Mouse (Mus musculus): ENCODE measurements around the gene AI661453. TPM values are rescaled to one million over a fixed set of nuclear protein-coding genes. Genes with fewer than 3 reads are reported as not detected.

Gene AI661453
- total RNA-seq, 1 experiment: 2.2 TPM

- 0 out of 2 replicates have a peak, but pooled peaks cover under 1% of the 10 kb centered on the region for H3K36me3 ChIP-seq (ENCODE audit: control insufficient read depth, insufficient read depth, low read length, poor library complexity, severe bottlenecking)
- in situ Hi-C loops (cut with MboI; ENCODE audit: low sequenced_read_pairs in 2 of 2, unreplicated experiment in 2 of 2): no loop called here
- no peak for DNase-seq (ENCODE audit: low read depth, low spot score)
- no peak overlapping the region for H3K4me3 ChIP-seq (ENCODE audit: insufficient read depth in 1 of 2, low read depth in 1 of 2, low read length in 2 of 2, poor library complexity in 1 of 2, severe bottlenecking in 1 of 2)
- H3K4me1 ChIP-seq (ENCODE audit: control insufficient read depth in 2 of 2, insufficient read depth in 2 of 2, low read length in 2 of 2, poor library complexity in 1 of 2): peaks cover 0 to 20% of the 10 kb centered on the region in 2 experiments; a peak in 2 of 4 replicates
- H3K9ac ChIP-seq (ENCODE audit: insufficient read depth, low read depth, low read length, poor library complexity, severe bottlenecking): no peak overlapping the region
- no peak overlapping the region for H3K27ac ChIP-seq (ENCODE audit: insufficient read depth, low read depth, low read length, poor library complexity, severe bottlenecking)
- TF ChIP-seq MAFK (IDR thresholded peaks at IDR 0.05; ENCODE audit: insufficient read depth, low read depth, low read length): no peak
- no peak for TF ChIP-seq ZC3H11A (IDR thresholded peaks at IDR 0.05; ENCODE audit: borderline replicate concordance, low read depth, low read length)
- TF ChIP-seq HCFC1 (IDR thresholded peaks at IDR 0.05; ENCODE audit: borderline replicate concordance, insufficient read depth, low read length): no peak
- no peak for TF ChIP-seq CHD2 (IDR thresholded peaks at IDR 0.05; ENCODE audit: low read depth, low read length)
- TF ChIP-seq ZNF384 (IDR thresholded peaks at IDR 0.05; ENCODE audit: low read depth, low read length): no peak
- no peaks in the 10 kb centered on the region for H3K9me3 ChIP-seq (ENCODE audit: control insufficient read depth, insufficient read depth, low read depth, low read length)
Observed at GRCm38 (mm10) chr17:47461688-47462087, 25.3 kb downstream of the AI661453 start.

- Histone ChIP-seq H3K9ac (ENCODE audit: insufficient read depth, low read depth, low read length, poor library complexity, severe bottlenecking) (no peak overlapping the region), H3K4me3 (ENCODE audit: insufficient read depth in 1 of 2, low read depth in 1 of 2, low read length in 2 of 2, poor library complexity in 1 of 2, severe bottlenecking in 1 of 2) (no peak overlapping the region), H3K4me1 (ENCODE audit: control insufficient read depth in 2 of 2, insufficient read depth in 2 of 2, low read length in 2 of 2, poor library complexity in 1 of 2) (peaks cover 0 to 20% of the 10 kb centered on the region in 2 experiments; a peak in 2 of 4 replicates), H3K27ac (ENCODE audit: insufficient read depth, low read depth, low read length, poor library complexity, severe bottlenecking) (no peak overlapping the region), H3K36me3 (ENCODE audit: control insufficient read depth, insufficient read depth, low read length, poor library complexity, severe bottlenecking) (peaks cover 2% of the 10 kb centered on the region; the same call in 1 of the 2 replicates), H3K9me3 (ENCODE audit: control insufficient read depth, insufficient read depth, low read depth, low read length) (no peaks in the 10 kb centered on the region)
- in situ Hi-C loops (cut with MboI; ENCODE audit: low sequenced_read_pairs in 2 of 2, unreplicated experiment in 2 of 2): no loop called here
- no peak for TF ChIP-seq HCFC1 (IDR thresholded peaks at IDR 0.05; ENCODE audit: borderline replicate concordance, insufficient read depth, low read length)
- TF ChIP-seq CHD2 (IDR thresholded peaks at IDR 0.05; ENCODE audit: low read depth, low read length): no peak
- TF ChIP-seq ZNF384 (IDR thresholded peaks at IDR 0.05; ENCODE audit: low read depth, low read length): no peak
- no peak for TF ChIP-seq MAFK (IDR thresholded peaks at IDR 0.05; ENCODE audit: insufficient read depth, low read depth, low read length)
- no peak for TF ChIP-seq ZC3H11A (IDR thresholded peaks at IDR 0.05; ENCODE audit: borderline replicate concordance, low read depth, low read length)
- no peak for DNase-seq (ENCODE audit: low read depth, low spot score)
Observed at GRCm38 (mm10) chr17:47462209-47462608, 25.8 kb downstream of the AI661453 start.

DNA sequence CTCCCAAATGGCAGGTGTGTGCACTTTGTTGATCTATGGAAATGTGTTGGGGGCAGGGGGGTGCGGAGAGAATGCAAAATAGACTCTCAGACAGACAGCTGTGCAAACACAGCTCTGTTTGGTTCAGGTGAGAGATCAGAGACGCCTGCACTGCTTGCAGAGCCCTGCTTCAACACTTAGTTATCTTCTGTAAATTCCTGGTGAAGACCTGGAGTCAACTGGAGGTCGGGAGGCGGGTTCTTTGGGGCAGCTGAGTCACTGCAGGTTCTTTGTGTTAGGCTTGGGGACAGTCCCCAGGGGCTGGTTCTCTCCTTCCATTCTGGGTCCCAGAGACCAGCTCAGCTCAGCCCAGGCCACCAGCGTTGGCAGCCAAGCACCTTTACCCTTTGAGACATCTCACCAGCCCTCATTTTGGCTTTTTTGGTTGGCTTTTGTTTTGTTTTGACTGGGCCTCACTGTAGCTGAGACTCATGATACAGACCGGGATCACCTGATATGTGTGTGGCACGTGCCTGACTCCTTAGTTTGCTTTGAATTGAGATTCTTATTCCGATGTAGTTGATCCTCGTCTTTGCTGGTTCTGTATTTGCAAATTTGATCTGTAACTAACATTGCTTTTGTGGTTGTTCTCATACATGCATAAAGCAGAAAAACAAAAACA, 26.4 kb downstream of the AI661453 start:
- H3K9me3 ChIP-seq (ENCODE audit: control insufficient read depth, insufficient read depth, low read depth, low read length): no peaks in the 10 kb centered on the region

DNA sequence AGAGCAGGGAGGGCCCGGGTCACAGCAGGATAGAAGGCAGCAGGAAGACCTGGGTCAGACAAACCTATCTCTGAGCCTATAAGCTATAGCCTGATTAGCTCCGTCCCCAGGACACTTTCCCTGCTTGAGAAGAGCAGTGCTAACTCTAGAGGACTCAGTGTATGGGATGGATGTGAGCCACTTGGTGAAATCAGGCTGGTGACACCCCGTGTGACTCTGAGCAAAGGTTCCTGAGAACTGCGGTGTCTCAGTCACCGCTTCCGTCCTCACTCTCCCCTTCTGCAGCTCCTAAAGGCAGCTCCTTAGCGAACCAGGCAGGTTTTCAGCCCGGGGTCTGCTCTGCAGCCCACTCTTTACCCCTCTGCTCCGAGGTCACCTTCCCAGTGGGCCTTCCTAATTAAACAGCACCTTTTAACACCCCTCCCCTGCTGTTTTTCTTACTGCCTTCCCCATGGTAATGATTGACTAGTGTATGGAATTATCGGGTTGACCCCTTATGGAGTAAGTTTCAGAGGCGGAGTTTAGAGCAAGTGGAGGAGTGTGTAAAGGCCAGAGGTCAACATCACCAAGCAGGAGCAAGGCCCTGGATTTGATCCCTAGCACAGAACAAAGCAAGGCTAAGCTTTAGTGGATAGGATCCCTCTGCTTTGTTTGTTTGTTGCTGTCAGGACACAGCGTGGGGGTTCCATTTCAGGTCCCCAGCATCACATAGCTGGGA, 28.0 kb downstream of the AI661453 start:
- Histone ChIP-seq H3K27ac (ENCODE audit: insufficient read depth, low read depth, low read length, poor library complexity, severe bottlenecking) (no peak overlapping the region), H3K4me3 (ENCODE audit: insufficient read depth in 1 of 2, low read depth in 1 of 2, low read length in 2 of 2, poor library complexity in 1 of 2, severe bottlenecking in 1 of 2) (no peak overlapping the region), H3K9ac (ENCODE audit: insufficient read depth, low read depth, low read length, poor library complexity, severe bottlenecking) (no peak overlapping the region), H3K4me1 (ENCODE audit: control insufficient read depth in 2 of 2, insufficient read depth in 2 of 2, low read length in 2 of 2, poor library complexity in 1 of 2) (peaks cover 0 to 35% of the 10 kb centered on the region in 2 experiments; a peak in 3 of 4 replicates), H3K9me3 (ENCODE audit: control insufficient read depth, insufficient read depth, low read depth, low read length) (no peaks in the 10 kb centered on the region), H3K36me3 (ENCODE audit: control insufficient read depth, insufficient read depth, low read length, poor library complexity, severe bottlenecking) (peaks cover 2% of the 10 kb centered on the region; the same call in 1 of the 2 replicates)
- DNase-seq (ENCODE audit: low read depth, low spot score): no peak
- in situ Hi-C loops (cut with MboI; ENCODE audit: low sequenced_read_pairs in 2 of 2, unreplicated experiment in 2 of 2): no loop called here
- no peak for TF ChIP-seq HCFC1 (IDR thresholded peaks at IDR 0.05; ENCODE audit: borderline replicate concordance, insufficient read depth, low read length)
- no peak for TF ChIP-seq CHD2 (IDR thresholded peaks at IDR 0.05; ENCODE audit: low read depth, low read length)
- no peak for TF ChIP-seq ZNF384 (IDR thresholded peaks at IDR 0.05; ENCODE audit: low read depth, low read length)
- TF ChIP-seq MAFK (IDR thresholded peaks at IDR 0.05; ENCODE audit: insufficient read depth, low read depth, low read length): no peak
- no peak for TF ChIP-seq ZC3H11A (IDR thresholded peaks at IDR 0.05; ENCODE audit: borderline replicate concordance, low read depth, low read length)

More for the DNA sequence above, 26.4 kb downstream of the AI661453 start:
- H3K4me3 ChIP-seq (ENCODE audit: insufficient read depth in 1 of 2, low read depth in 1 of 2, low read length in 2 of 2, poor library complexity in 1 of 2, severe bottlenecking in 1 of 2): no peak overlapping the region
- H3K36me3 ChIP-seq (ENCODE audit: control insufficient read depth, insufficient read depth, low read length, poor library complexity, severe bottlenecking): peaks cover 2% of the 10 kb centered on the region; the same call in 1 of the 2 replicates
- DNase-seq (ENCODE audit: low read depth, low spot score): no peak
- TF ChIP-seq ZNF384 (IDR thresholded peaks at IDR 0.05; ENCODE audit: low read depth, low read length): no peak
- TF ChIP-seq ZC3H11A (IDR thresholded peaks at IDR 0.05; ENCODE audit: borderline replicate concordance, low read depth, low read length): no peak
- peak; percentile 23; the same call in 1 of the 2 replicates for TF ChIP-seq MAFK (IDR thresholded peaks at IDR 0.05; ENCODE audit: insufficient read depth, low read depth, low read length)
- no peak for TF ChIP-seq CHD2 (IDR thresholded peaks at IDR 0.05; ENCODE audit: low read depth, low read length)
- TF ChIP-seq HCFC1 (IDR thresholded peaks at IDR 0.05; ENCODE audit: borderline replicate concordance, insufficient read depth, low read length): no peak
- no peak overlapping the region for H3K27ac ChIP-seq (ENCODE audit: insufficient read depth, low read depth, low read length, poor library complexity, severe bottlenecking)
- peaks cover 0 to 24% of the 10 kb centered on the region in 2 experiments; a peak in 2 of 4 replicates for H3K4me1 ChIP-seq (ENCODE audit: control insufficient read depth in 2 of 2, insufficient read depth in 2 of 2, low read length in 2 of 2, poor library complexity in 1 of 2)
- no peak overlapping the region for H3K9ac ChIP-seq (ENCODE audit: insufficient read depth, low read depth, low read length, poor library complexity, severe bottlenecking)
- in situ Hi-C loops (cut with MboI; ENCODE audit: low sequenced_read_pairs in 2 of 2, unreplicated experiment in 2 of 2): no loop called here
